Mouse (Mus musculus): ENCODE measurements around the gene Tmem132d. TPM values are rescaled to one million over a fixed set of nuclear protein-coding genes. Genes with fewer than 3 reads are reported as not detected.
"Not testable (repeated sequence)": the region's sequence is repeated elsewhere in the genome, so short reads cannot be mapped to it uniquely, and the experiment has no call there.

Tmem132d gene
- polyA plus RNA-seq, 2 experiments from 2014 or later: not detected

GRCm38 (mm10) chr5:128072616-128073015 is 360.3 kb downstream of the Tmem132d start:
- no peak for ATAC-seq

- ATAC-seq: no peak
Observed at GRCm38 (mm10) chr5:128041781-128042180, 391.1 kb downstream of the Tmem132d start.

- no peak for ATAC-seq
Observed at GRCm38 (mm10) chr5:128040036-128040435, 392.8 kb downstream of the Tmem132d start.

- no peak for ATAC-seq
Observed at GRCm38 (mm10) chr5:128027076-128027475, 405.8 kb downstream of the Tmem132d start.

GRCm38 (mm10) chr5:128004666-128005065 is 428.2 kb downstream of the Tmem132d start:
- ATAC-seq: no peak

GRCm38 (mm10) chr5:127996526-127997245 is 436.2 kb downstream of the Tmem132d start:
- ATAC-seq: no peak

- no peak for ATAC-seq
Observed at GRCm38 (mm10) chr5:127993460-127993859, 439.4 kb downstream of the Tmem132d start.

GRCm38 (mm10) chr5:127990826-127991225 is 442.1 kb downstream of the Tmem132d start:
- no peak for ATAC-seq

GRCm38 (mm10) chr5:127980003-127980358 is 452.9 kb downstream of the Tmem132d start:
- ATAC-seq: not testable (repeated sequence)

- ATAC-seq: no peak
Observed at GRCm38 (mm10) chr5:127979329-127980002, 453.4 kb downstream of the Tmem132d start.

GRCm38 (mm10) chr5:127976661-127977060 is 456.2 kb downstream of the Tmem132d start:
- ATAC-seq: no peak

- ATAC-seq: no peak
Observed at GRCm38 (mm10) chr5:127965700-127966099, 467.2 kb downstream of the Tmem132d start.

- no peak for ATAC-seq
Observed at GRCm38 (mm10) chr5:127962656-127963055, 470.2 kb downstream of the Tmem132d start.

- no peak for ATAC-seq
Observed at GRCm38 (mm10) chr5:127956511-127957097, 476.3 kb downstream of the Tmem132d start.

GRCm38 (mm10) chr5:127954231-127954790 is 478.6 kb downstream of the Tmem132d start:
- ATAC-seq: no peak

GRCm38 (mm10) chr5:127952800-127953199 is 480.1 kb downstream of the Tmem132d start:
- ATAC-seq: no peak

- no peak for ATAC-seq
Observed at GRCm38 (mm10) chr5:127950574-127950973, 482.3 kb downstream of the Tmem132d start.

GRCm38 (mm10) chr5:127947275-127947674 is 485.6 kb downstream of the Tmem132d start:
- no peak for ATAC-seq

GRCm38 (mm10) chr5:127942171-127942570 is 490.7 kb downstream of the Tmem132d start:
- ATAC-seq: not testable (repeated sequence)

- no peak for ATAC-seq
Observed at GRCm38 (mm10) chr5:127937914-127938313, 495.0 kb downstream of the Tmem132d start.

GRCm38 (mm10) chr5:127929687-127930086 is 503.2 kb downstream of the Tmem132d start:
- no peak for ATAC-seq

- no peak for ATAC-seq
Observed at GRCm38 (mm10) chr5:127926686-127927085, 506.2 kb downstream of the Tmem132d start.

- no peak for ATAC-seq
Observed at GRCm38 (mm10) chr5:127924106-127924505, 508.8 kb downstream of the Tmem132d start.

Measured in CD4-positive, CD25-positive, alpha-beta regulatory T cell, adult 4 months (primary cell).